Mouse (Mus musculus): ENCODE measurements around the gene Msln. TPM values are rescaled to one million over a fixed set of nuclear protein-coding genes. Genes with fewer than 3 reads are reported as not detected.

The Msln gene
- polyA plus RNA-seq, 1 experiment = 3.1 TPM

GRCm38 (mm10) chr17:25700863-25701496 is 53.2 kb downstream of the Msln start:
- H3K4me1 ChIP-seq (ENCODE audit: control insufficient read depth, insufficient read depth, insufficient read length) = no peaks in the 10 kb centered on the region
- no peaks in the 10 kb centered on the region for H3K36me3 ChIP-seq (ENCODE audit: control insufficient read depth, insufficient read depth, low read length)
- WGBS = 60% methylated on average over 9 of the region's 9 CpGs
- no peaks in the 10 kb centered on the region for H3K27me3 ChIP-seq (ENCODE audit: control insufficient read depth, insufficient read depth, low read length)
- no peak for DNase-seq (ENCODE audit: low read depth in 1 of 2, low spot score in 2 of 2)
- H3K27ac ChIP-seq (ENCODE audit: insufficient read depth, low read length) = no peak overlapping the region
- no peak overlapping the region for H3K4me3 ChIP-seq (ENCODE audit: extremely low read depth, insufficient read depth, insufficient read length)
- TF ChIP-seq CTCF (IDR thresholded peaks at IDR 0.05; ENCODE audit: extremely low read depth, insufficient read depth, insufficient read length, insufficient replicate concordance) = no peak
- no peak for TF ChIP-seq POLR2A (IDR thresholded peaks at IDR 0.05; ENCODE audit: low read depth, low read length)

Other genes with a start within 250 kb of the Msln start
- 0.65 and 0.83 TPM in 2 replicates for gene Sox8, start 183.7 kb downstream of the Msln start, polyA plus RNA-seq (2012; rRNA removed)
- 13.1 and 15.6 TPM in 2 replicates for gene Lmf1, start 175.3 kb downstream of the Msln start, polyA plus RNA-seq (2012; rRNA removed)
- gene Gng13, start 37.2 kb downstream of the Msln start, polyA plus RNA-seq (2012; rRNA removed) = 0.16 TPM in 1 of 2 replicates, not detected in the other
- 10.6 and 13.0 TPM in 2 replicates for gene Chtf18, start 27.0 kb downstream of the Msln start, polyA plus RNA-seq (2012; rRNA removed)
- gene Rpusd1, start 26.7 kb downstream of the Msln start, polyA plus RNA-seq (2012; rRNA removed) = 25.9 and 37.9 TPM in 2 replicates
- 0.09 and 0.13 TPM in 2 replicates for gene Mslnl, start 18.3 kb downstream of the Msln start, polyA plus RNA-seq (2012; rRNA removed)
- gene Narfl, start 19.4 kb upstream of the Msln start, polyA plus RNA-seq (2012; rRNA removed) = 18.6 and 20.7 TPM in 2 replicates
- 37.9 and 49.4 TPM in 2 replicates for gene Haghl, start 31.3 kb upstream of the Msln start, polyA plus RNA-seq (2012; rRNA removed)
- 0.08 TPM in 1 of 2 replicates, not detected in the other for gene Ccdc78, start 32.2 kb upstream of the Msln start, polyA plus RNA-seq (2012; rRNA removed)
- 96.7 and 113 TPM in 2 replicates for gene Fam173a, start 38.5 kb upstream of the Msln start, polyA plus RNA-seq (2012; rRNA removed)
- 1.1 TPM in 1 of 2 replicates, not detected in the other for gene AC134908.4, start 41.3 kb upstream of the Msln start, polyA plus RNA-seq (2012; rRNA removed)
- gene Metrn, start 42.8 kb upstream of the Msln start, polyA plus RNA-seq (2012; rRNA removed) = 37.6 and 61.5 TPM in 2 replicates
- gene Fbxl16, start 54.7 kb upstream of the Msln start, polyA plus RNA-seq (2012; rRNA removed) = 1.2 and 1.4 TPM in 2 replicates
- gene Wdr24, start 69.2 kb upstream of the Msln start, polyA plus RNA-seq (2012; rRNA removed) = 33.6 and 38.6 TPM in 2 replicates
- gene Jmjd8, start 74.5 kb upstream of the Msln start, polyA plus RNA-seq (2012; rRNA removed) = 30.9 and 31.3 TPM in 2 replicates
- 85.4 and 104 TPM in 2 replicates for gene Stub1, start 79.0 kb upstream of the Msln start, polyA plus RNA-seq (2012; rRNA removed)
- gene Rhbdl1, start 82.9 kb upstream of the Msln start, polyA plus RNA-seq (2012; rRNA removed) = 5.5 and 7.3 TPM in 2 replicates
- 29.5 and 34.1 TPM in 2 replicates for gene Gm20683, start 87.4 kb upstream of the Msln start, polyA plus RNA-seq (2012; rRNA removed)
- 62.1 and 77.0 TPM in 2 replicates for gene Rhot2, start 90.5 kb upstream of the Msln start, polyA plus RNA-seq (2012; rRNA removed)
- 34.5 and 45.0 TPM in 2 replicates for gene Wdr90, start 107.1 kb upstream of the Msln start, polyA plus RNA-seq (2012; rRNA removed)
- 17.3 and 21.7 TPM in 2 replicates for gene Mcrip2, start 114.4 kb upstream of the Msln start, polyA plus RNA-seq (2012; rRNA removed)
- gene Mettl26, start 120.7 kb upstream of the Msln start, polyA plus RNA-seq (2012; rRNA removed) = 53.6 and 81.2 TPM in 2 replicates
- 0.74 and 0.99 TPM in 2 replicates for gene Wfikkn1, start 126.5 kb upstream of the Msln start, polyA plus RNA-seq (2012; rRNA removed)
- gene Rab40c, start 165.3 kb upstream of the Msln start, polyA plus RNA-seq (2012; rRNA removed) = 26.8 and 31.6 TPM in 2 replicates
- 203 and 239 TPM in 2 replicates for gene Pigq, start 190.6 kb upstream of the Msln start, polyA plus RNA-seq (2012; rRNA removed)
- 4.3 and 4.7 TPM in 2 replicates for gene Nhlrc4, start 190.6 kb upstream of the Msln start, polyA plus RNA-seq (2012; rRNA removed)
- gene A930017K11Rik, start 198.2 kb upstream of the Msln start, polyA plus RNA-seq (2012; rRNA removed) = not detected in 2 replicates
- 35.0 and 45.9 TPM in 2 replicates for gene Capn15, start 231.4 kb upstream of the Msln start, polyA plus RNA-seq (2012; rRNA removed)